Mouse (Mus musculus): ENCODE measurements around the gene Lad1.

The Lad1 gene

DNA sequence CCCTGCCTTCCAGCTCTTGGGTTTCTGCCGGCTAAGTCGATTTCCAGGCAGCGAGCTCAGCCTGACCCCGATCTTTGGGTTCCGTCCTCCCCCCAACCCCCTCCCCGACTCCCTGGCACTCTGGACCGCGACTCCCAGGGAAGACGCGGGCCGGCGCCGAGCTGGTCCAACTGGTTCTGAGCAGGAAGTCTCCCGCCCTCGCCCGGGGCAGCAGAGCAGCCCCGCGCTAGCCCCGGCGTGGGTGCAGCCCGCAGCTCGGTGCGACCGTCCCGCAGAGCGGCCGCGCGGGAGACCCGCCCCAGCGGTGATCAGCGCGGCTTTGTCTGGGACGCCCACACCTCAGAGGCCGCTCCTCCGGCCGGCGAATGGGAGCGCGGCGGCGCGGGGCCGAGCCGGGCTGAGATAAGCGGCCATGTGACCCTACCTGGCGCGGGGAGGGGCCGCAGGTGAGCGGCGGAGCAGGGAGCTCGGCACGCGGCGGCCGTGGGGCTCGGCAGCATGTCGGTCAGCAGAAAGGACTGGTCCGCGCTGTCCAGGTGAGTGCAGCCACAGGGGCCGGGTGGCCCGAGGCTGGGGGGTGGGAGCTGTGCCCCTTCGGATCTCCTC, at the start of gene Lad1:
Lad1 (plus strand) TSS at position 118 of the 606 bp plus-strand sequence.
- in situ Hi-C loops (cut with MboI, MseI) = loop anchor here (5.0 kb wide), 1 partner anchor 686 kb away; the partner anchor contains the start of gene Ptpn7

- in situ Hi-C loops (cut with MboI, MseI) = no loop called here
These were observed 48.2 kb upstream of the Lad1 start for GRCm38 (mm10) chr1:135770237-135770636.

- in situ Hi-C loops (cut with MboI, MseI) = no loop called here
These were observed 47.4 kb upstream of the Lad1 start for GRCm38 (mm10) chr1:135770896-135771572.

DNA sequence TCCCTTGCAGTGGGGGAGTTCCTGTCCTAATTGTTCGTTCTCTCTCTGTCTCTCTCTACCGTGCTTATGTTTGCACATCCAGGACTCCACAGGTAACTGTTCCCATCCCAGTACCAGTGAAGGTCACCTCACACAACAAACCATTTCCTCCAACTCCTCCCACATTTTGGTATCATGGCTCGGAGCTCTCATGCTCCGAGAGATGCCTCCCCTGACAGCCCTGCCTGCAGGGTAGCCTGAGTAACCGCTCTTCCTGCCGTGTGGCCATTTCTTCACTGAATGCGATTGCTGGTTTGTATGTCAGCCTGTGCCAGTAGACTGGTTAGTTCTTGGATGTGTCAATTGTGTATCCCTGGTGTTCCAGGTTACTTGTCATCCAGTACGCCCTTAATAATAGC, 46.8 kb upstream of the Lad1 start:
- in situ Hi-C loops (cut with MboI, MseI) = no loop called here

DNA sequence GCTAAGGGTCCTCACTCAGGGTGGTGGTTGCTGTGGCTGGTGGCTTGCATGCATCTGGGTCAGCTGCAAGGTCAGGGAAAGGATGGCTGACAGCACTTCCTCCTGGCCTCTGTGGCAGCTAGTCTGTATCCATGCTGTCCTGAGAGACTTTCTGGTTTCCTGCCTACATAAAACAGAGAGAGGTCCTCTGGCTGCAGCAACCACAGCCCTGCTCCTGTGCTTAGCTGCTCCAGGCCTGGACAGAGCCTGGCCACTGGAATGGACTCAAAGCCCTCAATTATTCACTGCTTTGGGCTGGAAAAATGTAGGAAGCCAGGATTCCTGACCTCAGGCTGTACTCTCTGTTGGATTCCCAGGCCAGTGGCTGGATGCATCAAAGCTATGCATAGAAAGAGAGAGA, 41.8 kb upstream of the Lad1 start:
- in situ Hi-C loops (cut with MboI, MseI) = no loop called here

GRCm38 (mm10) chr1:135777046-135777445, 41.4 kb upstream of the Lad1 start:
- in situ Hi-C loops (cut with MboI, MseI) = no loop called here

DNA sequence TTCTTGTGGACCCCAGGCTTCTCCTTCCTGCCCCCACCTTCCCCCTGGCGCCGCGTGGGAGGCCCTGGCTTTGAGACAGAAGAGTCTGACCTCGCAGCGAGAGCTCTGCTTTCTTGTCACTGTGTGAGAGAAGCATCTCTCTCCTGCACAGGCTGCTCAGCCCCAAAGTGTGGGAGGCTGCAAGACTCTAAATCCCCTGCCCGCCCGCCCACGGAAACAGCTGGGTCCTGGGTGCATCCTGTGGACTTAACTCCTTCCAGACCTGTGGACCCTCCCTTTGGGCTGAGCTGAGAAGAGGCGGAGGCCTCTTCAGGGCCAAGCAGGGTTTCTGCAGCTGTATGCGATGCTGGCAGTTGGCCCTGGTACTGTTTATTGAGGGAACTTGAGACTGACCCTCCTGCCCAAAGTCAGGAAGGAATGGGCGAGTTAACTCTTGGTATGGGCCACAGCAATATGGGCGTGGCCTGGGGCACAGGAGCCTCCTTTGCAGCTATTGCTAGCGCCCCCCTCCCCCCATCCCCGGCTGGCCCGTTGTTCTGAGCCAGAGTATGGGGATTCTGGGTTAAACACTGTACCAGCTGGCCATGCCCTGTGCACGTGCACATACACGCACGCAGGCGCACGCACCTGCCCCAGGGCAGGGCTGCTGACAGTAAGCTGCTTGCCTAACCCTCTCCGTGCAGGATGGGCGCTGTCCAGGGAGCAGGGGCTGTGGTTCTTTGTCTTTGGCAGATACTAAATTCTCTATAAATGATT, 39.4 kb upstream of the Lad1 start, which contains the start of gene Tnni1:
Tnni1 (plus strand) TSS at position 655 of the 756 bp plus-strand sequence.
- in situ Hi-C loops (cut with MboI, MseI) = no loop called here

DNA sequence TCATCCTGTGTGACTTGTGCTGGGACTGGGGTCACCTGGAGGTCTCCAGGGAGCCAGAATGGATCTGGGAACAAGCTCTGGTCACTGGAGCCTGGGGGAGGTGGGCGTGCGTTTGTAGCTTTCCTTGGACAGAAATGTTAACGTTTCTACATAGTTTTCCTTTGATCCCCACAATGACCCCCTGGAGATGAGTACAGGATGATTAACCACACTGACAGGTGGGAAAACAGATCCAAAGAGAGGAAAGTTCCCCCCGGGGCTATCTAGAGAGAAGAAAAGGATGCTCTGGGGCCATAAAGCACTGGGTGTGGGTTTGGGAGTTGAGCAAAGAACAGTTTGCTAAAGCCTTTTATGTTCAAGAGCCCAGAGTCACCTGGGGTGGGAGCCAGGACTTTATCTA, 37.7 kb upstream of the Lad1 start:
- in situ Hi-C loops (cut with MboI, MseI) = loop anchor here (10.0 kb wide), 1 partner anchor 56 kb away; the partner anchor contains the start of gene Csrp1

GRCm38 (mm10) chr1:135781220-135781619, 37.2 kb upstream of the Lad1 start:
- in situ Hi-C loops (cut with MboI, MseI) = loop anchor here (10.0 kb wide), 1 partner anchor 56 kb away; the partner anchor contains the start of gene Csrp1

DNA sequence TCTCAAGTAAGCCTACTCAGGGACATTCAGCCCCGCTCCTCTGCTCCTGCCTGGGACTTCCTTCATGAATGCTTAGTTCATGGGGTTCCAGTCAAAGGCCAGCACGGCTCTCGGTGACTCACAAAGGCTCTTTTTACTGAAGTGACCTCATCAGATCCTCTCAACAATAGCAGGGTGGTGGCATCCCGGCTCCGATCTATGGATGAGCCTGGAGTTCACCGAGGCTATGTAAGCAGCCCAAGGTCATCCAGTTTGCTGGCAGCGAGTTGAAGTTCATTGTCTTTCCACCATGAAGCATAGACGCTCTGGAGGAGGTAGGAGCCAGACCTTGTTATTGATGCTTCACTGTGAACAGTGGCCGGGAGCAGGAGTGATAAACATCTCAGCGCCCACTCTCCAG, 35.6 kb upstream of the Lad1 start:
- in situ Hi-C loops (cut with MboI, MseI) = loop anchor here (10.0 kb wide), 1 partner anchor 58 kb away; the partner anchor contains the start of gene Csrp1

DNA sequence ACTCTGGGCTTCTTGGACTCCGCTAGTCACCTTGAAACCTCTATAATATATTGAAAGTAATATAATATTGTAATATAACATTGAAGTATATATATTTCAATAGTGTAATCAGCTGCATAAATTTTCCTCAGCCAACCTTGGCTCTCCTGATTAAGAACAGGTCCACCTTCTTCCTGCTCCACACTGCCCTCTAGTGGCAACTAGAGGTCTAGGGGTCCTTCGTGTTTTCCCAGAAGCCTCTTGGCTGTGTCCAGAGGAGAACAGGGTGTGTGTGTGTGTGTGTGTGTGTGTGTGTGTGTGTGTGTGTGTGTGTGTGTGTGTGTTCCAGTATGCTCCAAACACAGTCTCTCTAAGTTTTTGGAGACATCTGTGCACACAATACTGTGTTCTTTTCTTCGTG, 30.6 kb upstream of the Lad1 start:
- in situ Hi-C loops (cut with MboI, MseI) = loop anchor here (5.0 to 10.0 kb wide), 2 partner anchors 35 to 63 kb away; partner anchors contain the start of gene Csrp1

DNA sequence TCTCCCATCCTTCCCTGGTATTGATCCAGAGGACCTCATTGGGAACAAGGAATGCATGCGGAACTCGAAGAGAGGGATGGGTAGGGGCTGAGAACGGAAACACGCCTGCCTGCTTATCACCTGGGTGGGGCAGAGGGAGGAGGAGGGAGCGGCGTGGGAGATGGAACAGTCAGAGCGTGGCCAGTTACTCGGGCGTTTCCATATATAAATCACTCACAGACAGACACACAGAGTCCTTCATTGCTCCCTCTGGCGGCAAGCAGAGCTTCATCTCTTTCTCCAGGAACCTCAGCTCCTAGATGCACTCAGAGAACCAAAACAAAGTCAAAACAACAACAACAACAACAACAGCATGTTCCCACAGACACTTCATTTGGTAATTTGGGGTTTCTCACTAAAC, 29.7 kb upstream of the Lad1 start:
- in situ Hi-C loops (cut with MboI, MseI) = loop anchor here (5.0 to 10.0 kb wide), 2 partner anchors 36 to 64 kb away; partner anchors contain the start of gene Csrp1

- in situ Hi-C loops (cut with MboI, MseI) = loop anchor here (5.0 to 10.0 kb wide), 2 partner anchors 38 to 65 kb away; partner anchors contain the start of gene Csrp1
These were observed 28.6 kb upstream of the Lad1 start for GRCm38 (mm10) chr1:135789815-135790214.

DNA sequence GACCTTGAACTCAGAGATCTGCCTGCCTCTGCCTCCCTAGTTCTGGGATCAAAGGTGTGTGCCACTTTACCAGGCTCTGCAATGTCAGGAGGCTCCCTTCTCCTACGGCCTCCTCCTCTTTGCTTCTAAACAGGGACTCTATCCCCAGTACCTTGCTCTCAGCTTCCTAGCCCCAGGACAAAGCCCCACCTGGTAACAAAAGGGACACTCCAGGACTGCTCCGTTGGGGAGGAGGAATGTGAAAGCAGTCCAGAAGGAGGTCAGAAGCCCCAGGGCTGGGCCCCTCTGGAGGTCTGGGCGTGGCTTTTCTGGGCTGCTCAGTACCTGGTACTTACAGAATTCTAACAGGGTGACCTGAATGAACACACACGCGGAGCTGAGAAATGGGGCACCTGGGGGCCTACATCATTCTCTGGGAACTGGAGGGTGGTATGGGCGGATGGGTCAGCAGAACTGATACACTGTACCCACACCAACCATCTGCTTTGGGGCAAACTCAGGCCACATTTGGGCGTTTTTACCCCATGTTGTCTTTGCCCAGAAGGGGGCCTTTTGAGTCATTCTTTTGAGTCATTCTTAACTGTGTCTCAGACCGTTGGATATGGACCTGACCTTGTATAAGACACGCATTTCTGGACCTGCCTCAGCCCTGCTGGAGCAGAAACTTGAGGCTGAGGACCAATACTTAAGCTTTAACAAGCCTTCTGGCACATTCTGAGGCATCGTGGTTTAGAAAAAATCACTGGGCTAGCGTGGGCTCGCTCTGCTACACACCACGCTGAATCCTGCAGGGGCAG, 26.1 kb upstream of the Lad1 start:
- in situ Hi-C loops (cut with MboI, MseI) = no loop called here

- in situ Hi-C loops (cut with MboI, MseI) = no loop called here
These were observed 24.8 kb upstream of the Lad1 start for GRCm38 (mm10) chr1:135793370-135794215.

GRCm38 (mm10) chr1:135794216-135795134, 23.9 kb upstream of the Lad1 start:
- in situ Hi-C loops (cut with MboI, MseI) = no loop called here

GRCm38 (mm10) chr1:135798492-135798891, 19.9 kb upstream of the Lad1 start:
- in situ Hi-C loops (cut with MboI, MseI) = no loop called here

DNA sequence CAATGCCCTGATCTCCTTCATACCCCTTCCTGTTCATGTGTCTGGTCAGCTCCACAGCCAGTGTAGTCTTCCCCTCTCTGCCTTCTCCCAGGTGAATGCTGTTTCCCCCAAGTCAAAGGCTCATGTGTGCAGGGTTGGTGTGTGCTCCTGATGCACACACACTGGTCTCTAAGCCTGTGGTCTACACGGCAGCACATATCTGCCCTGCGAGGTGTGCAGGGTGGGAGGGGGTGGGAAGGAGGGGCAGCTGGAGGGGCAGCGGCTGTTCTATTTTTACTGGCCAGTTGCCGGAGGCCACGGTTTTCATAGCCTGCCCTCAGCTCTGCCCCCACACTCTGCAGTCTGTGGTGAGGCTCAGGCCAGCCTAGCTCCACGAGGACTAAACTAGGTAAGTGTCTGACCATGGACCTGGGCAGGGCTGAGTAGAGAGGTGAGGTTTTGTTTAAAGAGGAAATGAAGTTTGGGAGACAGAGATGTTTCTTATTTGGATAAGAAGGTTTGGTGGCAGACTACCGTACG, 19.2 kb upstream of the Lad1 start:
- in situ Hi-C loops (cut with MboI, MseI) = no loop called here
